Mouse (Mus musculus) lung, postnatal 25 days (tissue): ENCODE results near the gene Ptprn2.

Source experiments
- DNase-seq: peaks from one replicate; pipeline ENCODE4 v3.0.0; 2022; ENCODE audit warnings: low spot score

Ptprn2 gene

DNA sequence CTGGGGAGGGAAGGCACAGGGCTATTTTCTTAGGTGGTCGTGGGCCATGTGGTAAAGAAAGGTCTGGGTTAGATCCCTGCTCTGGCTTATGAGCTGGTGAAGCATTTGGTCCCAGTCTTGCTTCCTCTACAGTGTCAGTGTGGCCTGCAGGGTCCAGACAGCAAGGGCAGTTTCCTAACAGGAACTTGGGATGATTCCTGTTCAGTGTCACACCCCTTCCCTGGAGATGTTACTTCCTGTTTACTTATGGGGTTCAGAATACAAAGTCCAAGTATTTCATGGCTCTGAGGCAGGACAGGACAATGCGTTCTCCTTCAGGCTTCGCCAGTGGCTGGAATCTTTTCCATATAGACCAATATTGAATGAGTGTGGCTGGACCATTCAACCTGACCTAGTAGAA is 741.7 kb downstream of the Ptprn2 start:
- DNase-seq = peak; percentile 47

DNA sequence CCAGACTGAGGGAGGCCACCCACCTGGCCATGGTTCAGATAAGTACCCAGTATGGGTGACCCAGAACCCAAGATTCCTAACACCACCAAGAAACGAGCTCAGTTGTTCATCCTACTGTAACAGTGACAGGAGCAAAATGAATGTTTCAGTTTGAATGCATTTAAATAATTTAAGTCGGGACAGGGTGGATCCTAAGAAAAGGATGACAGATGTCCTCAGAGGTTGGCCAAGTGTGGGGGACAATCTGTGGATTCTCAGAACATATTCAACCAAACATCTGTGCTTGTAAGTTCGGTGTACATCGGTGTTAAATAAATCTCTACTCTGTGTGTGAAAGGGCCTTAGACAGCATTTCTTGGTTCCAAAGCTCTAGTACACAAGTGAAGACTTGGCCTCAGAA is 743.9 kb downstream of the Ptprn2 start:
- no peak for DNase-seq

DNA sequence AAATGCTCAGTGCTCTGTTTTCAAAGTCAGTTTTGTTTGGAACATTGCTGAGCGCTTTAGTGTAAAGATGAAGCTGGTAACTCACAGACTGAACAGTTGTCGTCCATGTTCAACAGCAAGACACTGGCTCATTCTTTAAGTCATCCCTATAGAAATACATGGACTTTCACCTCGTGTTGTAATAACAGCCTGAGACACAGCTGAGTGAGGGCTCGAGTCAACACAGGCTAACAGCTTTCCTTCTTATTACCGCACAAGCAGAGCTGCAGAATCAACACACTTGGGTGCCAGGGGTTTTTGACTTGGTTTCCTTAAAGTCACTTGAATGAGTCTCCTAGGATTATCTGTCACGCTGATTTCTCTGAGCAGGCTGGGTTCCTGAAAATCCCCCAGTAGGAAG is 744.8 kb downstream of the Ptprn2 start:
- no peak for DNase-seq

DNA sequence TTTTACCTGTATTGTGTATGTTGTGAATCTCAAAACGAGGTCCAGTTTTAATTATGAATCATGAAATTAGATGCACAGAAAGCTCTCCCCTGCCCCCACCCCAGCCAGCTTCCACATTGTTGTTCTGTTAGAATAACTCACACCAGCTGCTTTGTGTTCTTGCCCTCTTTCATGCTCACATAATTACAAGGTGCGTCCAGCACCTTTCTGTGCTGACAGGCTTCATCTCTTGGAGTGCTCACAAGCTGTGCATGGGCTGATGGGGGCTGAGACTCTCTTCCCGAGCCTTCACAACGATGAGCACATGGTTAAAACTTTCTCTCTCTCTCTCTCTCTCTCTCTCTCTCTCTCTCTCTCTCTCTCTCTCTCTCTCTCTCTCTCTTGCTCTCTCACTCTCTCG is 746.3 kb downstream of the Ptprn2 start:
- no peak for DNase-seq

DNA sequence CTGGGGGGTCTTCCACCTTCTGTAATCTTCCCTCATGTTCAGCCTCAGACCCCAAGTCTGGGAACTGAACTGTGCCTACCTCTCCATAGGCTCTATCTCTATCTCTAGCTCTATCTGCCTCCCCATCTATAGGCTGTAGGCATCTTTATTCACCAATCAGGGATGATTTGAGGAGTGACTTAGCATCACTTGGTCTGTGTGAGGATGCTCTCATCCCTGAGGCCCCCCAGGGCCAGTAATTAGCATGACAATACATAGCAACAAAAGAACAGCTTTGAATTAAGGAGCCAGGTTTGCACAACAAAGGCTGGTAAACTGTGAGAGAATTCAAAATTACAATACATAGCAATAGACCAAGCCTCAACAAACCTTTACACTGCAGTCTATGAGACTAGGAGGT is 749.6 kb downstream of the Ptprn2 start:
- DNase-seq = no peak

DNA sequence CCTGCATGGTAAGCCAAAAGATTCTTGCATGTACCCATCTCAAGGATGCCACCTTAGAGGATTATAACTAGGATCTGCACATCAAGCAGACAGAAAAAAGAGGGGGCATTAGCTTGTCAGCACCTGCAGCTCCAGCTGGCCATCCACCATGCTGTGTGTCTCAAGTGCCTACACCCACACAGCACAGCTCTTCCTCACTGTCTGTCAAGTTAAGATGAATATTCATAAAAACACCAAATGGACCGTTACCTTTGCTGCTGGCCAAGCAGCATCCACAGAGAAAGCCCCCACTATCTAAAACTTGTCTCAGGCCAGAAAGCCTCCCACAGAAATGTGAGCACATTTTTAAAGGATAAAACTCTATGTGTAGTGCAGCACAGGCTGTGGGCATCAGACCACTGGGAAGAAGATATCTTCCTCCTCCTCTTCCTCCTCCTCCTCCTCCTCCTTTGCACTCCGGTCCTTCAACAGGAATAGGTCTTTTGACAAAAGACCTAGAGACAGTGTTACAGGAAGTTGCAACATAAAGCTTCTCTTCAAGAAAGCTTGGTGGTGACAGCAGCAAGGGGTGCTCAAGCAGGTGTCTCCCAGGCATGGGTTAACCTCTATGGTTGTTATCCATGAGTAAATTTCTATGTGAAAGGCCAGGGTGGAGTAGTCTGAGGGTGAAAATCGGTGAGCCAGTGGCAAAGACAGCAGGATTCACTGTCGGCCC is 750.7 kb downstream of the Ptprn2 start:
- DNase-seq = no peak

DNA sequence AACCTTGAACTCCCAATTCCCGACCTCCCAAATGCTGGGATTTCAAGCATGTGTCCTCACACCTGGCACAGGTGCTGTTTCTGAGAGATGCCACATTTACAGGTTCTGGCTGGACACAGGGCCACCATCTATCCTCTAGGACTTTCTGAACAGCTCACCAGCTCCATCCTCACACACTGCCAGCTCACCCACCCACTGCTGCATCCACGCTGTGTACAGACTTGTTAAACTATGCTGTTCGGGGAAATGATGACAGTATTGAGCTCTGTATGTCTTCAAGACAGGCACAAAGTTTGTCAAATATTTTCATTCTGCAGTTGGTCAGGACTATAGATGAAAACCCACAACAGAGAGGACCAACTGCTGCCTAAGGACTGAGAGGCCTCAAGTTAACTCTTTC is 751.5 kb downstream of the Ptprn2 start:
- DNase-seq = no peak

DNA sequence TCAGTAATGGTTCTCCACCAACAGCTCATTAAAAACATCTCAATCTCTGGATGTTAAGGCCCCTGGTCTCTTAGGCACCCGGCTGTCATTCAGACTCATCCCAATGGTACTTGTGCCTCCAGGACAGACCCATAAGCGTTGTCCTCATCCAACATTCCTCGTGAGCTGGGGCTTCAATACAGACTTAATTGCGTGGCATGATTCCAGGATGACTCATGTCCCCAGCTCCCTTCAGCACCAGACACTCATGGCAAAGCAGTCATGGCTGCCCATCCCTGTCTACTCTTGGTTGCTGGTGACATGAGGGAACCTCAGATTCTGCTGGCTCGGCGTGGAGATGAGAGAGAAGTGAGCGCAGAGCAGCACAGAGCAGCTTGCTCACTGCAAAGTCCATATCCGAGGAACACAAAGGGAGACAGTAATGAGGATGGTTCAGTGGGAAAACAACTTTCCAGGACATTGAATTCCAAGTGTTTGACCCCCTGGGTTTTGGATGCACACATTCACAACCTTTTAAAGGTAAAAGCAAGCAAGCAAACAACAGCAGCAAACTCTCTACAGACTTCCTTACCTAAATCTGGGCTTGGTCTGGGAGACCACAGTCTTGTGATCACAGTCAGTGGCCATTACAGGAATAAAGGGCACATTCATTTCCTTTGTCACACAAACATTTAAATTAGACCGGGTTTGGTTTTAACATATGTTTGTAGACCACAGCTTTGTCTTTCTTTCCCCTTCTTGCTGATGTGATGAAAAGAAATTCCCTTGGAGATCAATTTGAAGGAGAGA is 754.6 kb downstream of the Ptprn2 start:
- DNase-seq = no peak

DNA sequence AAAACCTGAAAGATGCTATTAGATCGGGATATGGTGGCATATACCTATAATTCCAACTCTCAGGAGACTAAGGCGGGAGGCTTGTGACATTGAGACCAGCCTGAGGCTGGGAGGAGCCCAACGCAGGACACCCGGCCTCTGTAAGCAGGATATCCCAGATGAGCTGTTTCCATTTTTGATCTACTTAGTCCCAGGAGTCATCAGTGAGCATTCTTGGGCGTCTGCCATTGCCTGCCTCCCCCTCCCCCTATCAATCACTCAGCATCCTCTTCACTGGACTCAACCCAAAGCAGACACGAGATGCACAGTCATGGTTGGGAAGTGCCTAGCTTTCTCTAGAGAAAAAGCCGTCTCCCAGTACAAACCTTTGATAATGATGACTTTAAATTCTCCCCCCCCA is 756.7 kb downstream of the Ptprn2 start:
- DNase-seq = peak; percentile 43

DNA sequence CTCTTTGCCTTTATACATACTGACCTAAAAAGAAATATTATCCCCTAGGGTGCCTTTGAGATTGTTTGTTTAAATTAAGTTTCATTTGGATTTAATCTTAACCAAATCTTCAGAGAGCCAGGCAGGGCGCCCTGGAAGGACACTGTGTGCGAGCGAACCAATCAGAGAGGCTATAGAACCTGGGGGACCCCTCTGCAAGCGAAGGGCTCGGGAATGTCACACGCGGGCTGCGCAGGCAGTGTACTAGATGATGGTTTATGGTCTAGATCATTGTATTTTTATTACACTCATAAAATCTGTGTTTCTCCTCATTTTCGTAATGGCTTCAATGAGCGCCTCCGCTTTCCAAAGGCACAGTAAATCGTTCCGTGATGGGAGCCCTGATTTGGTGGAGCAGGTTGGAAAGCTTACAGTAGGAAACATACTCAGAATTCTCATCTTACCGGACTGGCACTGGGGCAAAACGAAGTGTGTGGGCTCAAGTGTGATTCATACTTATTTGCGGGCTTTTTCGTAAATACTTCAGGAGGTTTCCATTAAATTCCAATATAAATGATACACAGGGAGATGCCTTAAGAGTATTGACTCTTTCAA is 760.5 kb downstream of the Ptprn2 start:
- DNase-seq = no peak

DNA sequence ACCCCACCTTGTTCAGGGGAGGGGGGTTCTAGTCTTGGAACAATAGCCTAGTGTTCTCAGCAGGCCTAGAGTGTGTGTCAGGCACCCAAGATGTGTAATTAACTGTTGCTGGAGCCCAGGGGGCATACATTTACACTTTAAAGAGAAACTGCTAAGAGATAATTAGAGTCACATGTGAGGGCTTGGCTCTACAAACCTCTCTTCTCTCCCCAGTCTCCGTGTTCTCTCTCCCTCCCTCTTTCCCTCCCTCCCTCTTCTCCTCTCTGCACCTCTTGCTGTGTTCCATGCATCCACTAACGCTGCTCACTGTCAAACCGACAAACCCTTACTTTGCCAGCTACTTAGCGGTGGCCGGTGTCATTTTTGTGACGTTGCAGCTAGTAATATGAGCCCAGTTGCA is 764.9 kb downstream of the Ptprn2 start:
- no peak for DNase-seq

DNA sequence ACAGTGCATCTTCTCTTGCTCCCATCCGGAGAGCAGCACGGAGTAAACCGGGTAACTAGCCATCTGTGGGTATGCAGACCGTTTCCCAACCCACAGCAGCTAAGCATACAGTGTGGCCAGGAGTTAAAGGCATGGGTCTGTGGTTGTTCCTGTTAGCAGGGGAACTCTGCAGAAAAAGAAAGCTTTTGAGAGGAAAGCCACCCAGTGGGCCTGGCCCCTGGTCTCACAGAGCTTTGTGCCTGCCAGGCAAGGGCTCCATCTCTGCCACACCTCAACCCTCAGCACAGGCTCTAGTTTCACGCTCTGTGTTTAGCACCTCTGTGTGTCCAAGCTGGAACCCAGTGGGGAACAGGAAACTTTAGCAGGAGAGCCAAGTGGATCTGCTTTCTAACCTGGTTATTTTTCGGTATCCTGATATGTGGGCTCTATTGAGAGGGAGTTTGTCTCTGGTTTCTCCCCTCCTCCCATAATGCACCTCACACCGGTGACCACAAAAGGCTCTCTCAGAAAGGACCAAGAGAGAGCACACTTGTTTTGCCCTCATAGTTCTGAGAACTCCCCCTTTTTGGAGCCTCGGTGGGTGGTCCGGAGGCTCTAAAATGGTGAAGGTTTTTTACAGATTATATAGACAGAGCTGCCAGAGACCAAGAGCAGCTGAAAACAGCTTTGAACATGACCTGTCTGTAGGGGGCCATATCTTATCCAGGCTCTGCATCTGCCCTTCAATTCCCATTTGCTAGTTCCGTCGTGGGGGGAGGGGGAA is 766.3 kb downstream of the Ptprn2 start:
- no peak for DNase-seq

DNA sequence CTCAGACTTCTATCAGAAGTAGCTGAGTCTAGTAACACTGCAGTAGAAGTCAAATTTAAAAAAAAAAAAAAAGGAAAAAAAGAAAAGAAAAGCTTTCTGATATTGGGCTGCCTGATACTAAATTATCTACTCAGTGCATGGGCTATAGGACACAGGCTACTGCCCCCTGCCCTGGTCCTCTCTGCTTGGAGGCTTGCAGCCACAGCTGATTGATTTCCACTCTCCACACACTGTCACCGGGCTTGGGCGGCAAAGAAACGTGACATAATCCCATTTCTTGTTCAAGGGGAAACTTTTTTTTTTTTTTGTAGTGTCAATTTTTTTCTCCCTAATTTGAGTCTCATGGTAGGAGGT is 766.9 kb downstream of the Ptprn2 start:
- no peak for DNase-seq

DNA sequence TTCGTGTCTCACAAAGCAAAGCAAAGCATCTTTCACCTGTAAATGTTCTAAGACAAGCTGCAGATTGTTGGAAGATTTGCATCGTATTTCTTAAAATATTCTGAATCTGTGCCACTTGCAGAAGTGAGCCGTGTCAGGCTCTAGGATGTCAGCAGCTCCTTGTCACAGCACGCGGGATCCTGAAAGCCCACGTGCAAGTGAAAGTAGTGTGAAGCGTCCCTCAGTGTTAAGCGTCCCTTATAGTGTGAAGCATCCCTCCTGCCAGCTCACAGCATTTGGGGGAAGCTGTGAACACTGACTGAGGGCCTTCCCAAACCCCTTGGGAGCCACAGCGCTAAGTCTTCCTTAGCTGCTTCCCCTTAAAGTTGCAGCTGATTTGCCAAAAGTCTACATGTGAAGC is 768.8 kb downstream of the Ptprn2 start:
- no peak for DNase-seq

DNA sequence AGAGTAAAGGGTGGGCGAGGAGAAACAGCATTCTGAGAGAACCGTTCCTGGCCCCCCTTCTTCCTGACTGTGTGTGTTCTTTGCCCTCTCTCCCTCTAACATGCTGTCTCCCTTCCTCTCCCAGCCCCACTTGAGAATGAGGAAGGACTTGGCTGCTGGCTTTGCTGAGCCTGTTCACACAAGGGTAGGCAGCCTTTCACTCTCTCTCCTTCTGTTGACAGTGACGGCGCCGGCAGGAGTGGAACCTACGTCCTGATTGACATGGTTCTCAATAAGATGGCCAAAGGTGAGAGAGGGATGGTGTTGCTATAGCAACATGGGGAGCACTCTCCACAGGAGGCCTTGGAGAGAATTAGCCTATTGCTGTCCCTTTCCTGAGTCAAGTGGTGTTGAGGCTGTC is 769.8 kb downstream of the Ptprn2 start:
- DNase-seq = no peak

DNA sequence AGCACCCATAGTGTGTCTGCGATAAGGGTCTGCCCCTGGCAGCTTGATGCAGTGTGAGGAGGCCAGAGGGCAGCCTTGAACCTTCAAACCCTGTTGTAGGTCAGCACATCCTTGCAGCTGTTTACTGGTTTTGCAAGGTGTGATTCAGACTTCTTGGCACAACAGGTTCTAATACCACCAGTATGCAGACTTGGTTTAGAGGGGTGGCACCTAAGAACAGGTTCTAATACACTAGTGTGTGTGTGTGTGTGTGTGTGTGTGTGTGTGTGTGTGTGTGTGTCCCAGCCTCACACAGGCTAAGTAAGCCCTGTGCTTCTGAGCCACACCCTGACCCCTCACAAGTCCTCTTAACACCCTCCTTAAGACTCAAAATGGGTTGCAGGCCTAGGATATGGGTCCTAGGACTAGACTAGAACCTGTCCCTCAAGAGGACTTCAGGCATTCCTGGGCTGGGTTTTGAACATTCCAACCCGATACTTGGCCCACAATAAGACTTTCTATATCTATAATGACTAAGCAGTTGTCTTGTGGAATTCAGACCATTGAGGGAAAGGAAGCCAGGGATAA is 770.3 kb downstream of the Ptprn2 start:
- DNase-seq = no peak

DNA sequence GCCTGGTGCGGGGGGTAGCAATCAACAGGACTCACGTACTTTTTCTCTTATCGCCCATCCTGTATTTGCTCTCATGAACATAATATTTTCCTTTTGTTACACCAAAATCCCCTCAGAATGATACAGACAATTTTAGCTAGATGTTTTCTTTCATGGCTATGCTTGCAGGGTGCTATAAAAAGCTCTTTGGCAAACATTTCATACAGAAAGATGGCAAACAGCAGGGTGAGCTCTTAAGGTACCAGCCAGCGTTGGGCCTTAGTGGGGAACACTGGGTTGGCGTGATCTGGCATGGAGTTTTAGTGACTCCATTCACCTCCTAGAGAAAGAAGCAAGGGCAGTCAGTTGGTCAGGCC is 771.3 kb downstream of the Ptprn2 start:
- no peak for DNase-seq

DNA sequence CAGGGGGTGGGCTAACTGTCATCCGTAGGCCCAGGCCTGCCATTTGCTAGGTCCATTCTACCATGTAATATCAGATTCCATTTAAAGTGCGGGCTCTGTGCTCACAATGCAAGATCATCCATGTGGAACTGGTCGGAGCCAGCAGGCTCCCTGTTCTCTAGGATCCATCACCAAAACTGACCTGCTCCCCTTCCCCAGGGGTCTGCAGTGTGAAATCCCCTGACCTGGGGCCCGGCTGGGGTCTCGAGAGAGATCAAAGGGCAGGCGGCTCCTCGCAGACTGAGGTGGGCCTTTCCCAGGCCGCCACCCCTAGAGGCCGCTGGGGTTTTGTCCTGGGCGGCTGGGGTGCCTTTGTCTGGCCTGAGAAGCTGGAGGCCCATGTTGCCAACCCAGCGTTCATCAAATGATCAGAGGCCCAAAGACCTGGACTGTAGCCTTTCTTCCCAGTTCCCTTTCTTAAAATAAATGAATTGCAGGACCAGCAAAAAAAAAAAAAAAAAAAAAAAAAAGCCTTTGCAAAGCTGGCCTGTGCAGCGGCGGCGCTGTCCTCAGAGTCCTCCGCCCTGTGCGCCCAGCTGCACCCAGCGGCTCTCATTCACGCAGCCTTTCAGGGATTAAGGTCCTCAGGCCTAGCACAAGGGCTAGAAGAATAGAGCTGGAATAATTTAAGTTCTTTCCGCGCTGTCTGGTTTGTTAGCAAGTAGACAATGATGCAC is 771.8 kb downstream of the Ptprn2 start:
- DNase-seq = no peak

DNA sequence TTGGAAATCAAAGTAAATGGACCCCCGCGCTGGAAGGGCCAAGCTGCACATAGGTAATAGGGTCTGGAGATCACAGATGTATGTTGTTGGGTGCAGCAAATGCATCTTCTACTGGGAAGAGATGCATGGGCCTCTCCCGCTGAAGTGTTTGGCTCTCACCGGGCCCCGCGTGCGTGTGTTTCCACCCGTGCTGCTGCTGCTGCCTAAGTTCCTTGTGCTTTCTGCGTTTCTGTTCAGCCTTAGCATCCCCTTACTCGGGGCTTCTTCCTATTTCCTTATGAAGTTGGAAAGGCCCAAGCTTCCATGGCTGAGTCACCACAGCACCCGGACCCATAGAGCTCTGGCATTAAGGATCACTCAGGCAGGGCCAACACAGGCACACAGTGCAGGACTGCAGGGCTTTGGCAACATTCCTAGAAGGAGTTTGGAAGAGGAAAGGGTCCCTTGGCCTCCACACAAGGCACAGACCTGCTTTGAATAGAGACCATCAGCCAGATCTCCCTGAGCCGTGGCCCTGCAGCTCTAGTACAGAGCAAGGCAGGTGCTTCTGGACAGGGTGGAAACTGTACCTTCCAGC is 772.5 kb downstream of the Ptprn2 start:
- no peak for DNase-seq

DNA sequence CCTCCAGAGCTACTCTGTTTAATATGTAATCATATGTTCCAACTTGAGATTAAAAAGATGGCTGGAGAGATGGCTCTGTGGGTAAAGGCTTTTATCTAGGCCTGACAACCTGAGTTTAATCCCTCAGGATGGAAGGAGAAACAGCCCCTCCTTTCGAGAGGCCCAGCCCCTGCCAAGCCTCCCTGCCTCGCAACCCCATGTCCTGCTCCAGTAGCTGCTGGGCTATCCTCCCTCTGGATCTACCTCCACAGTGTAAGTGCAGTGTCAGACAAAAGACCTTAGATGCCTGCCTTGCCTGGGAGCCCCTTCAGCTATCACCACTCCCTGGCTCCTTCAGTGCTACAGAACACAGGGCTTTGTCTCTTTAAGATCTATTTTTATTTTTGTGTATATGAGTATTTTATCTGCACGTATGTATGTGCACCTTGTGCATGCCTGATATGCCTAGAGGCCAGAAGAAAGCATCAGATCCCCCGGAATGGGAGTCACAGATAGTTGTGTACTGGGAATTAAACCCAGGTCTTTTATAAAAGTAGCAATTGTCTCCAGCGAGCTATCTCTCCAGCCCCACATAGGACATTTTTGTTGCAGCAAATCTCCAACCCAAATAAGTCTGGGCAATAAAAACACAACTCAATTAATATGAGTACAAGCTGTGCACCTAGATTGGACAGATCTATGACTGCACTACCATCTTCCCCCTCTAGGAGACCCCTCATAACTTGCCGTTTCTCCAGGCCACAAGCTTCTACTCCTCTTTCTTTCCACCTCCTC is 775.1 kb downstream of the Ptprn2 start:
- no peak for DNase-seq

DNA sequence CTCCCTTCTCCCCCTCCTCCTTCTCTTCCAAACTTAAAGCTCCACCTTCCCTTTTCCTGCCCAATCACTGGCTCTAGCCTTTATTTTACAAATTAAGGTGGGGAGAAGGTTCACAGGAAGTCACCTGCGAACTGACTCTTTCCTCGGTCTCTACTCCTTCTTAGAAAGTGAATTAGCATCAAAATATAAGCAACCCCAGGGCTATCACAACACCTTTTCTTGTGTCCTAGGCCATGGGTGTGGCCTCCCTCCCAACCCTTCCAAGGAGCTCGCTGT is 775.6 kb downstream of the Ptprn2 start:
- DNase-seq = no peak
